Mouse (Mus musculus) myocyte (in vitro differentiated cells): Measurements from ENCODE around the gene Spdl1.

Experiments
- CEBPB ChIP-seq: IDR thresholded peaks from 2 replicates; pipeline ENCODE4 v1.6.1; 2011; ENCODE audit warnings: mild to moderate bottlenecking, moderate library complexity; ENCODE audit not compliant: poor library complexity, insufficient read depth, severe bottlenecking
- E2F4 ChIP-seq: IDR thresholded peaks from one replicate; pipeline ENCODE4 v1.6.1; 2011; ENCODE audit warnings: mild to moderate bottlenecking, control low read depth, moderate library complexity; ENCODE audit not compliant: insufficient read depth
- MAX ChIP-seq: IDR thresholded peaks from one replicate; pipeline ENCODE4 v1.6.1; 2011; ENCODE audit warnings: low read depth, mild to moderate bottlenecking, control low read depth
- MYOD1 ChIP-seq, 3 experiments: IDR thresholded peaks; one replicate each; pipeline ENCODE4 v1.6.1; 2011; ENCODE audit warnings: control low read depth in 2 of 3, low read depth in 2 of 3, mild to moderate bottlenecking in 2 of 3, moderate library complexity in 1 of 3; ENCODE audit not compliant: insufficient read length in 2 of 3, control insufficient read depth in 1 of 3
- MYOG ChIP-seq, 3 experiments: IDR thresholded peaks; one replicate each; pipeline ENCODE4 v1.6.1; 2011; ENCODE audit warnings: control low read depth in 2 of 3, low read depth in 2 of 3, mild to moderate bottlenecking in 2 of 3; ENCODE audit not compliant: insufficient read length in 2 of 3, control insufficient read depth in 1 of 3, insufficient read depth in 1 of 3
- POLR2A ChIP-seq: IDR thresholded peaks from one replicate; pipeline ENCODE4 v1.6.1; 2011; ENCODE audit warnings: low read depth, mild to moderate bottlenecking, control low read depth, moderate library complexity; ENCODE audit not compliant: insufficient read length
- POLR2AphosphoS2 ChIP-seq: IDR thresholded peaks from one replicate; pipeline ENCODE4 v1.6.1; 2011; ENCODE audit warnings: low read depth, control low read depth; ENCODE audit not compliant: insufficient read length
- REST ChIP-seq: IDR thresholded peaks from one replicate; pipeline ENCODE4 v1.6.1; 2011; ENCODE audit warnings: mild to moderate bottlenecking, control low read depth, moderate library complexity; ENCODE audit not compliant: insufficient read depth, insufficient read length
- SRF ChIP-seq: IDR thresholded peaks from one replicate; pipeline ENCODE4 v1.6.1; 2011; ENCODE audit warnings: low read depth; ENCODE audit not compliant: control insufficient read depth, insufficient read length
- TCF12 ChIP-seq: IDR thresholded peaks from one replicate; pipeline ENCODE4 v1.6.1; 2011; ENCODE audit warnings: mild to moderate bottlenecking, control low read depth; ENCODE audit not compliant: poor library complexity, insufficient read depth, severe bottlenecking
- TCF3 ChIP-seq: IDR thresholded peaks from one replicate; pipeline ENCODE4 v1.6.1; 2011; ENCODE audit warnings: low read depth, control low read depth; ENCODE audit not compliant: insufficient read length
- USF1 ChIP-seq: IDR thresholded peaks from one replicate; pipeline ENCODE4 v1.6.1; 2011; ENCODE audit warnings: low read depth, mild to moderate bottlenecking, control low read depth, moderate library complexity

- TF ChIP-seq POLR2A = no peak
- TF ChIP-seq MYOD1 (IDR thresholded peaks at IDR 0.05; ENCODE audit: control insufficient read depth in 1 of 3, insufficient read length in 2 of 3, low read depth in 2 of 3) = no peak
- no peak for TF ChIP-seq MAX
- TF ChIP-seq TCF3 = no peak
- no peak for TF ChIP-seq TCF12
- no peak for TF ChIP-seq POLR2AphosphoS2
- no peak for TF ChIP-seq USF1
- no peak for TF ChIP-seq MYOG (IDR thresholded peaks at IDR 0.05; ENCODE audit: control insufficient read depth in 1 of 3, insufficient read depth in 1 of 3, insufficient read length in 2 of 3, low read depth in 2 of 3)
- TF ChIP-seq E2F4 = no peak
- TF ChIP-seq CEBPB = no peak
- TF ChIP-seq SRF = no peak
- no peak for TF ChIP-seq REST
These were observed 41.6 kb downstream of the Spdl1 start for GRCm38 (mm10) chr11:34791872-34792271.
